Mouse (Mus musculus): Measurements from ENCODE around the gene Eps8l3.

DNA sequence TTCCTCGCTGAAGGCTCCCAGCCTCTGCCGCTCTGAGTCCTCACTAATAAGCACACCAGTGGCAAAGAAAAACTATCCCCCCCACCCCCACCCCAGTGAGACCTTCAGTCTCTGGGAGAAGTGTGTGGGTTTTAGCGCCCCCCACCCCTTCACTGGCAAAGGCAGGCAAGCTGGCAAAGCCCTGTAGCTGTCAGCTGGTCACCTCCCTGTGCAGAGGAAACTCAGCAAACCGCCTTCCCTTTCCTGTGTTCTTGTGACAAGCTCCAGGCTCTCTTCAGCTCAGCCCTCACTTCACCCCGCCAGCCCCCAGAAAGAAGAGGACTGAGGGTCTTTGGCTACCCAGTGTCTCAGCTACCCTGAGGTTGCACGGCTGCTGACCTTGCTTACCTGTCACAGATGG lies 44.4 kb upstream of the Eps8l3 start:
- no peak for TF ChIP-seq CTCF (conservative IDR thresholded peaks at IDR 0.05; ENCODE audit: low read length)
- TF ChIP-seq NANOG (IDR thresholded peaks at IDR 0.05; ENCODE audit: borderline replicate concordance, low read length): no peak
- no peak for TF ChIP-seq POU5F1 (IDR thresholded peaks at IDR 0.05; ENCODE audit: borderline replicate concordance, low read length)

All from E14TG2a.4 (cell line).